Mouse (Mus musculus): ENCODE measurements around the gene A630095E13Rik. TPM values are rescaled to one million over a fixed set of nuclear protein-coding genes. Genes with fewer than 3 reads are reported as not detected.
"Not testable (repeated sequence)": the region's sequence is repeated elsewhere in the genome, so short reads cannot be mapped to it uniquely, and the experiment has no call there.

The A630095E13Rik gene
- not detected in 2 replicates for polyA plus RNA-seq (2015; fragmentation: Nextera tagmentation; extraction: Ambion mirVana)

- 66% methylated on average over 3 of the region's 3 CpGs for WGBS
- ATAC-seq; H3K9ac ChIP-seq (replicated peaks; ENCODE audit: low read depth, low read length); H3K4me3 ChIP-seq (replicated peaks; ENCODE audit: low read length); H3K4me1 ChIP-seq (replicated peaks; ENCODE audit: control insufficient read depth, insufficient read depth, low read length); H3K27me3 ChIP-seq (replicated peaks; ENCODE audit: control insufficient read depth, insufficient read depth, low read length); H3K27ac ChIP-seq (ENCODE audit: low read length); H3K4me2 ChIP-seq (ENCODE audit: low read length); H3K9me3 ChIP-seq (ENCODE audit: control insufficient read depth, low read length); H3K36me3 ChIP-seq (ENCODE audit: control insufficient read depth, insufficient read depth): not testable (repeated sequence)
Observed at GRCm38 (mm10) chr9:36643276-36643675, at the start of gene A630095E13Rik. Gene A630095E13Rik (minus strand): TSS chr9:36643376.

GRCm38 (mm10) chr9:36692920-36693319 is 49.7 kb upstream of the A630095E13Rik start, which contains the start of gene Acrv1:
Gene Acrv1 (plus strand): TSS chr9:36693220.
- ATAC-seq, result no peak
- Histone ChIP-seq H3K9me3 (ENCODE audit: control insufficient read depth, low read length) (no peaks in the 10 kb centered on the region), H3K4me3 (replicated peaks; ENCODE audit: low read length) (no peak within 1 kb of the TSS), H3K27me3 (replicated peaks; ENCODE audit: control insufficient read depth, insufficient read depth, low read length) (no peaks in the 10 kb centered on the region), H3K4me2 (ENCODE audit: low read length) (no peak within 1 kb of the TSS), H3K9ac (replicated peaks; ENCODE audit: low read depth, low read length) (no peak within 1 kb of the TSS), H3K4me1 (replicated peaks; ENCODE audit: control insufficient read depth, insufficient read depth, low read length) (no peaks in the 10 kb centered on the region), H3K27ac (ENCODE audit: low read length) (no peak within 1 kb of the TSS), H3K36me3 (ENCODE audit: control insufficient read depth, insufficient read depth) (no peaks in the 10 kb centered on the region)
- 65% methylated on average over 1 of the region's 1 CpGs for WGBS

GRCm38 (mm10) chr9:36687329-36687728 is 44.2 kb upstream of the A630095E13Rik start:
- Histone ChIP-seq H3K36me3 (ENCODE audit: control insufficient read depth, insufficient read depth) (no peaks in the 10 kb centered on the region), H3K27me3 (replicated peaks; ENCODE audit: control insufficient read depth, insufficient read depth, low read length) (no peaks in the 10 kb centered on the region), H3K4me1 (replicated peaks; ENCODE audit: control insufficient read depth, insufficient read depth, low read length) (no peaks in the 10 kb centered on the region), H3K4me3 (replicated peaks; ENCODE audit: low read length) (no peak overlapping the region), H3K27ac (ENCODE audit: low read length) (no peak overlapping the region), H3K9me3 (ENCODE audit: control insufficient read depth, low read length) (no peaks in the 10 kb centered on the region), H3K9ac (replicated peaks; ENCODE audit: low read depth, low read length) (no peak overlapping the region), H3K4me2 (ENCODE audit: low read length) (no peak overlapping the region)
- no peak for ATAC-seq

- H3K36me3 ChIP-seq (ENCODE audit: control insufficient read depth, insufficient read depth), result no peaks in the 10 kb centered on the region
- H3K4me3 ChIP-seq (replicated peaks; ENCODE audit: low read length), result no peak overlapping the region
- no peaks in the 10 kb centered on the region for H3K9me3 ChIP-seq (ENCODE audit: control insufficient read depth, low read length)
- no peak overlapping the region for H3K4me2 ChIP-seq (ENCODE audit: low read length)
- no peak for ATAC-seq
- H3K9ac ChIP-seq (replicated peaks; ENCODE audit: low read depth, low read length), result no peak overlapping the region
- H3K27ac ChIP-seq (ENCODE audit: low read length), result no peak overlapping the region
- no peaks in the 10 kb centered on the region for H3K4me1 ChIP-seq (replicated peaks; ENCODE audit: control insufficient read depth, insufficient read depth, low read length)
- WGBS, result 64% methylated on average over 2 of the region's 2 CpGs
- no peaks in the 10 kb centered on the region for H3K27me3 ChIP-seq (replicated peaks; ENCODE audit: control insufficient read depth, insufficient read depth, low read length)
Observed at GRCm38 (mm10) chr9:36681424-36681823, 38.2 kb upstream of the A630095E13Rik start.

Other genes with a start within 250 kb of the A630095E13Rik start
- gene Gm7257, start 211.5 kb downstream of the A630095E13Rik start, polyA plus RNA-seq (2015; fragmentation: Nextera tagmentation; extraction: Ambion mirVana), result not detected in 2 replicates
- gene Gm9513, start 167.7 kb downstream of the A630095E13Rik start, polyA plus RNA-seq (2015; fragmentation: Nextera tagmentation; extraction: Ambion mirVana), result not detected in 2 replicates
- gene Gm5615, start 101.4 kb downstream of the A630095E13Rik start, polyA plus RNA-seq (2015; fragmentation: Nextera tagmentation; extraction: Ambion mirVana), result not detected in 2 replicates
- not detected in 2 replicates for gene Gm17689, start 60.7 kb downstream of the A630095E13Rik start, polyA plus RNA-seq (2015; fragmentation: Nextera tagmentation; extraction: Ambion mirVana)
- gene Acrv1, start 49.8 kb upstream of the A630095E13Rik start, polyA plus RNA-seq (2015; fragmentation: Nextera tagmentation; extraction: Ambion mirVana), result not detected in 2 replicates
- gene Chek1, start 83.7 kb upstream of the A630095E13Rik start, polyA plus RNA-seq (2015; fragmentation: Nextera tagmentation; extraction: Ambion mirVana), result 13.6 and 18.5 TPM in 2 replicates
- gene Stt3a, start 124.3 kb upstream of the A630095E13Rik start, polyA plus RNA-seq (2015; fragmentation: Nextera tagmentation; extraction: Ambion mirVana), result 104 and 108 TPM in 2 replicates
- gene Ei24, start 154.0 kb upstream of the A630095E13Rik start, polyA plus RNA-seq (2015; fragmentation: Nextera tagmentation; extraction: Ambion mirVana), result 125 TPM in 2 replicates
- gene Fez1, start 178.5 kb upstream of the A630095E13Rik start, polyA plus RNA-seq (2015; fragmentation: Nextera tagmentation; extraction: Ambion mirVana), result 715 and 751 TPM in 2 replicates